Comparison of ENCODE assay signal across 11 mouse cellular contexts in genomic region chr15:27246302-27246701, GRCm38 (mm10).
DNase-seq lines count a peak whose midpoint lies in the region; ATAC-seq and TF ChIP-seq lines count a peak whose summit lies in the region.
"Had no signal": no experiment of that assay in that cellular context is flagged by ENCODE, and none has a peak within 500 bp of the region (broad histone marks: within the 10 kb centered on the region; RNA-seq: fewer than 3 reads in every experiment).

No protein-coding gene starts in this region.

- TF ChIP-seq CTCF in lung, adult 2 months (IDR thresholded peaks at IDR 0.05; ENCODE audit: insufficient read depth, low read length), result no peak

- no peaks in the 10 kb centered on the region for H3K9me3 ChIP-seq in heart, embryonic 16.5 days (replicated peaks; ENCODE audit: control insufficient read depth, low read length)
- H3K9me3 ChIP-seq in neural tube, embryonic 15.5 days (replicated peaks), result no peaks in the 10 kb centered on the region
- H3K9me3 ChIP-seq: neural tube, embryonic 12.5 days had no signal

- H3K9ac ChIP-seq in heart, embryonic 16.5 days (ENCODE audit: low read length), result no peak overlapping the region
- H3K9ac ChIP-seq in neural tube, embryonic 15.5 days (replicated peaks), result no peak overlapping the region
- H3K9ac ChIP-seq: neural tube, embryonic 12.5 days had no signal

- no peak overlapping the region for H3K4me3 ChIP-seq in heart, embryonic 16.5 days (ENCODE audit: low read length)
- H3K4me3 ChIP-seq in lung, adult 2 months (replicated peaks; ENCODE audit: extremely low read depth, low read depth, low read length), result no peak overlapping the region
- no peak overlapping the region for H3K4me3 ChIP-seq in neural tube, embryonic 15.5 days (replicated peaks)
- H3K4me3 ChIP-seq: neural tube, embryonic 12.5 days had no signal

- peak; percentile 87 for ATAC-seq in heart, embryonic 16.5 days (replicated peaks; ENCODE audit: extremely low read depth, insufficient read depth, low FRiP score)
- ATAC-seq in neural tube, embryonic 15.5 days (ENCODE audit: low FRiP score), result no peak
- no peak for ATAC-seq in monocyte, adult 5-6 weeks (replicated peaks; ENCODE audit: insufficient number of reproducible peaks, low FRiP score, low TSS enrichment, poor library complexity, severe bottlenecking)

- peak overlapping the region; percentile 30 for H3K4me2 ChIP-seq in heart, embryonic 16.5 days (ENCODE audit: low read depth, low read length)
- H3K4me2 ChIP-seq in neural tube, embryonic 15.5 days, result no peak overlapping the region
- H3K4me2 ChIP-seq: neural tube, embryonic 12.5 days had no signal

- peaks cover 19% of the 10 kb centered on the region for H3K4me1 ChIP-seq in heart, embryonic 16.5 days (ENCODE audit: control insufficient read depth, insufficient read depth, low read length)
- H3K4me1 ChIP-seq in lung, adult 2 months (ENCODE audit: control insufficient read depth, insufficient read depth, low read length), result no peaks in the 10 kb centered on the region
- H3K4me1 ChIP-seq in neural tube, embryonic 15.5 days, result no peaks in the 10 kb centered on the region
- H3K4me1 ChIP-seq: neural tube, embryonic 12.5 days had no signal

- peak overlapping the region; percentile 61; the same call in 1 of the 2 replicates for H3K27ac ChIP-seq in heart, embryonic 16.5 days (ENCODE audit: low read length)
- no peak overlapping the region for H3K27ac ChIP-seq in neural tube, embryonic 15.5 days (replicated peaks)
- H3K27ac ChIP-seq: macrophage; neural tube, embryonic 12.5 days had no signal

- DNase-seq in adipocyte (ENCODE audit: low spot score), result peak; percentile 19
- DNase-seq in adrenal gland, postnatal 10 days, result peak; percentile 41
- DNase-seq in lung, adult 2 months, result peak; percentile 3
- no peak for DNase-seq in layer of hippocampus, postnatal 10 days (ENCODE audit: low spot score in 2 of 2)
- DNase-seq: cerebellum, postnatal 14 days; thymus, postnatal 14 days had no signal

- no peak for TF ChIP-seq POLR2A in lung, adult 2 months (IDR thresholded peaks at IDR 0.05; ENCODE audit: borderline replicate concordance, extremely low read depth, low read depth, low read length)

- WGBS in heart, embryonic 16.5 days, result 7% methylated on average over 3 of the region's 3 CpGs
- 8% methylated on average over 3 of the region's 3 CpGs for WGBS in lung, adult 2 months
- 65% methylated on average over 3 of the region's 3 CpGs for WGBS in neural tube, embryonic 15.5 days

- H3K27me3 ChIP-seq in heart, embryonic 16.5 days (ENCODE audit: control insufficient read depth, insufficient read depth, low read length), result no peaks in the 10 kb centered on the region
- no peaks in the 10 kb centered on the region for H3K27me3 ChIP-seq in neural tube, embryonic 15.5 days (replicated peaks)
- H3K27me3 ChIP-seq: neural tube, embryonic 12.5 days had no signal

- H3K36me3 ChIP-seq in heart, embryonic 16.5 days (ENCODE audit: control insufficient read depth, insufficient read depth), result no peaks in the 10 kb centered on the region
- no peaks in the 10 kb centered on the region for H3K36me3 ChIP-seq in neural tube, embryonic 15.5 days
- H3K36me3 ChIP-seq: neural tube, embryonic 12.5 days had no signal

Comparison
In these comparisons a context has a peak if more than half of its experiments do, and no peak if none do; other contexts are left out.
1. DNase-seq: peak in adipocyte (single experiment), adrenal gland, postnatal 10 days (single experiment) and lung, adult 2 months (single experiment); none in layer of hippocampus, postnatal 10 days (0 of 2).